Mouse (Mus musculus): ENCODE results near the gene Hsf5.

- peak; percentile 44 for TF ChIP-seq CTCF (IDR thresholded peaks at IDR 0.05; ENCODE audit: control insufficient read depth, insufficient read depth, insufficient read length)
- no peak for TF ChIP-seq FOSL1 (IDR thresholded peaks at IDR 0.05; ENCODE audit: insufficient read depth, low read length, poor library complexity, severe bottlenecking)
- no peak for TF ChIP-seq MAX (IDR thresholded peaks at IDR 0.05)
- TF ChIP-seq CEBPB (IDR thresholded peaks at IDR 0.05; ENCODE audit: low read depth) = no peak
- TF ChIP-seq MYOG (IDR thresholded peaks at IDR 0.05; ENCODE audit: control insufficient read depth, extremely low read depth, insufficient read length) = no peak
- no peak for TF ChIP-seq USF1 (IDR thresholded peaks at IDR 0.05; ENCODE audit: low read depth)
Measured at GRCm38 (mm10) chr11:87662407-87662806, 45.4 kb downstream of the Hsf5 start, which contains the start of gene Rnf43.
